Mouse (Mus musculus) kidney, adult 18-20 months (tissue): ENCODE results near the gene Enox1.
"Not testable (repeated sequence)": the region's sequence is repeated elsewhere in the genome, so short reads cannot be mapped to it uniquely, and the experiment has no call there.

Experiments
- DNase-seq: peaks from one replicate; pipeline ENCODE4 v3.0.0; 2021

Enox1 gene

GRCm38 (mm10) chr14:77156222-77156910, at the start of gene Enox1:
Gene Enox1, plus strand, starts transcription at chr14:77156763.
- DNase-seq: peak; percentile 34

- not testable (repeated sequence) for DNase-seq
Measured at GRCm38 (mm10) chr14:77110622-77111021, 45.9 kb upstream of the Enox1 start.

GRCm38 (mm10) chr14:77130612-77131011, 26.0 kb upstream of the Enox1 start:
- DNase-seq: no peak

- no peak for DNase-seq
Measured at GRCm38 (mm10) chr14:77136936-77137335, 19.6 kb upstream of the Enox1 start.

GRCm38 (mm10) chr14:77141324-77142282, 15.0 kb upstream of the Enox1 start:
- DNase-seq: peak; percentile 68

- DNase-seq: no peak
Measured at GRCm38 (mm10) chr14:77145103-77145502, 11.5 kb upstream of the Enox1 start.

- DNase-seq: no peak
Measured at GRCm38 (mm10) chr14:77147635-77148034, 8.9 kb upstream of the Enox1 start.

- peak; percentile 16 for DNase-seq
Measured at GRCm38 (mm10) chr14:77150556-77150955, 6.0 kb upstream of the Enox1 start.

- DNase-seq: no peak
Measured at GRCm38 (mm10) chr14:77151431-77151830, 5.1 kb upstream of the Enox1 start.

- DNase-seq: no peak
Measured at GRCm38 (mm10) chr14:77156911-77157504, 445 bp downstream of the Enox1 start.

GRCm38 (mm10) chr14:77157505-77157911, 945 bp downstream of the Enox1 start:
- peak; percentile 52 for DNase-seq

GRCm38 (mm10) chr14:77159397-77159796, 2.8 kb downstream of the Enox1 start:
- DNase-seq: no peak

- no peak for DNase-seq
Measured at GRCm38 (mm10) chr14:77162496-77162895, 5.9 kb downstream of the Enox1 start.

- DNase-seq: no peak
Measured at GRCm38 (mm10) chr14:77164396-77164795, 7.8 kb downstream of the Enox1 start.

GRCm38 (mm10) chr14:77168161-77168560, 11.6 kb downstream of the Enox1 start:
- DNase-seq: no peak

GRCm38 (mm10) chr14:77174491-77174890, 17.9 kb downstream of the Enox1 start:
- no peak for DNase-seq

GRCm38 (mm10) chr14:77174931-77175330, 18.4 kb downstream of the Enox1 start:
- DNase-seq: no peak

GRCm38 (mm10) chr14:77180241-77180640, 23.7 kb downstream of the Enox1 start:
- no peak for DNase-seq

GRCm38 (mm10) chr14:77180753-77181374, 24.3 kb downstream of the Enox1 start:
- DNase-seq: no peak

GRCm38 (mm10) chr14:77183491-77183890, 26.9 kb downstream of the Enox1 start:
- no peak for DNase-seq

- DNase-seq: no peak
Measured at GRCm38 (mm10) chr14:77190158-77190557, 33.6 kb downstream of the Enox1 start.

GRCm38 (mm10) chr14:77195314-77196020, 38.9 kb downstream of the Enox1 start:
- no peak for DNase-seq
